Mouse (Mus musculus): ENCODE results near the gene Aaas. TPM values are rescaled to one million over a fixed set of nuclear protein-coding genes. Genes with fewer than 3 reads are reported as not detected.
A peak's percentile ranks its signal among the peaks of the same experiment; 100 is the strongest.
"Not testable (repeated sequence)": the region's sequence is repeated elsewhere in the genome, so short reads cannot be mapped to it uniquely, and the experiment has no call there.

The Aaas gene
- polyA plus RNA-seq, 1 experiment from 2014 or later, result 18.0 TPM

- no peak overlapping the region for H3K27ac ChIP-seq
- H3K79me2 ChIP-seq (ENCODE audit: inconsistent target), result peaks cover 3% of the 10 kb centered on the region; the same call in 1 of the 2 replicates
- WGBS (ENCODE audit: missing documents), result 90% methylated on average over 3 of the region's 3 CpGs
- H3K36me3 ChIP-seq (ENCODE audit: inconsistent target), result peaks cover 18% of the 10 kb centered on the region; the same call in 1 of the 2 replicates
- H3K4me3 ChIP-seq (ENCODE audit: inconsistent target), result no peak overlapping the region
Measured at GRCm38 (mm10) chr15:102344490-102344889, 6.1 kb downstream of the Aaas start.

- WGBS (ENCODE audit: missing documents), result 12% methylated on average over 1 of the region's 1 CpGs
- no peak overlapping the region for H3K4me3 ChIP-seq (ENCODE audit: inconsistent target)
- no peaks in the 10 kb centered on the region for H3K79me2 ChIP-seq (ENCODE audit: inconsistent target)
- no peak overlapping the region for H3K27ac ChIP-seq
- H3K36me3 ChIP-seq (ENCODE audit: inconsistent target), result peaks cover 45% of the 10 kb centered on the region
Measured at GRCm38 (mm10) chr15:102341580-102341979, 9.0 kb downstream of the Aaas start.

GRCm38 (mm10) chr15:102339612-102340011 lies 11.0 kb downstream of the Aaas start:
- Histone ChIP-seq H3K4me3 (ENCODE audit: inconsistent target) (no peak overlapping the region), H3K36me3 (ENCODE audit: inconsistent target) (peaks cover 39% of the 10 kb centered on the region), H3K27ac (no peak overlapping the region), H3K79me2 (ENCODE audit: inconsistent target) (no peaks in the 10 kb centered on the region)
- WGBS (ENCODE audit: missing documents), result 88% methylated on average over 5 of the region's 5 CpGs

GRCm38 (mm10) chr15:102336946-102337345 lies 13.6 kb downstream of the Aaas start:
- no peak overlapping the region for H3K27ac ChIP-seq
- peaks cover 43% of the 10 kb centered on the region for H3K36me3 ChIP-seq (ENCODE audit: inconsistent target)
- WGBS (ENCODE audit: missing documents), result 96% methylated on average over 4 of the region's 4 CpGs
- peaks cover 22% of the 10 kb centered on the region for H3K79me2 ChIP-seq (ENCODE audit: inconsistent target)
- no peak overlapping the region for H3K4me3 ChIP-seq (ENCODE audit: inconsistent target)

GRCm38 (mm10) chr15:102335925-102336324 lies 14.6 kb downstream of the Aaas start:
- Histone ChIP-seq H3K79me2 (ENCODE audit: inconsistent target) (peaks cover 25% of the 10 kb centered on the region), H3K36me3 (ENCODE audit: inconsistent target) (peaks cover 43% of the 10 kb centered on the region)
- WGBS (ENCODE audit: missing documents), result 92% methylated on average over 5 of the region's 5 CpGs
- not testable (repeated sequence) for H3K27ac ChIP-seq; H3K4me3 ChIP-seq (ENCODE audit: inconsistent target)

GRCm38 (mm10) chr15:102335254-102335653 lies 15.3 kb downstream of the Aaas start:
- no peak overlapping the region for H3K27ac ChIP-seq
- no peak overlapping the region for H3K4me3 ChIP-seq (ENCODE audit: inconsistent target)
- peaks cover 25% of the 10 kb centered on the region for H3K79me2 ChIP-seq (ENCODE audit: inconsistent target)
- 90% methylated on average over 8 of the region's 8 CpGs for WGBS (ENCODE audit: missing documents)
- H3K36me3 ChIP-seq (ENCODE audit: inconsistent target), result peaks cover 44% of the 10 kb centered on the region

GRCm38 (mm10) chr15:102331610-102332015 lies 19.0 kb downstream of the Aaas start, which contains the start of gene Myg1:
Myg1 (plus strand) TSS chr15:102331709.
- WGBS (ENCODE audit: missing documents), result under 1% methylated on average over 30 of the region's 30 CpGs
- Histone ChIP-seq H3K36me3 (ENCODE audit: inconsistent target) (peaks cover 26% of the 10 kb centered on the region; the same call in 1 of the 2 replicates), H3K79me2 (ENCODE audit: inconsistent target) (peaks cover 40% of the 10 kb centered on the region)

GRCm38 (mm10) chr15:102326892-102327291 lies 23.7 kb downstream of the Aaas start:
- Histone ChIP-seq H3K27ac (peak overlapping the region; percentile 72; the same call in 1 of the 2 replicates), H3K79me2 (ENCODE audit: inconsistent target) (peaks cover 24% of the 10 kb centered on the region), H3K4me3 (ENCODE audit: inconsistent target) (peak overlapping the region; percentile 96), H3K36me3 (ENCODE audit: inconsistent target) (peaks cover 13% of the 10 kb centered on the region; the same call in 1 of the 2 replicates)
- 41% methylated on average over 7 of the region's 8 CpGs for WGBS (ENCODE audit: missing documents)

More at GRCm38 (mm10) chr15:102331610-102332015, 19.0 kb downstream of the Aaas start, which contains the start of gene Myg1:
- Histone ChIP-seq H3K27ac (peak within 1 kb of the TSS; percentile 58), H3K4me3 (ENCODE audit: inconsistent target) (peak within 1 kb of the TSS; percentile 84)

GRCm38 (mm10) chr15:102326022-102326576 lies 24.5 kb downstream of the Aaas start, which contains the start of gene Pfdn5:
Pfdn5 (plus strand) TSS chr15:102326116.
- H3K4me3 ChIP-seq (ENCODE audit: inconsistent target), result peak within 1 kb of the TSS; percentile 96
- H3K27ac ChIP-seq, result peak within 1 kb of the TSS; percentile 72
- peaks cover 21% of the 10 kb centered on the region for H3K79me2 ChIP-seq (ENCODE audit: inconsistent target)
- peaks cover 13% of the 10 kb centered on the region; the same call in 1 of the 2 replicates for H3K36me3 ChIP-seq (ENCODE audit: inconsistent target)
- WGBS (ENCODE audit: missing documents), result under 1% methylated on average over 30 of the region's 40 CpGs

GRCm38 (mm10) chr15:102324654-102325473 lies 25.7 kb downstream of the Aaas start:
- no peak overlapping the region for H3K4me3 ChIP-seq (ENCODE audit: inconsistent target)
- 83% methylated on average over 12 of the region's 12 CpGs for WGBS (ENCODE audit: missing documents)
- H3K27ac ChIP-seq, result no peak overlapping the region
- peaks cover 21% of the 10 kb centered on the region for H3K79me2 ChIP-seq (ENCODE audit: inconsistent target)
- H3K36me3 ChIP-seq (ENCODE audit: inconsistent target), result peaks cover 8% of the 10 kb centered on the region; the same call in 1 of the 2 replicates

- Histone ChIP-seq H3K79me2 (ENCODE audit: inconsistent target) (no peaks in the 10 kb centered on the region), H3K27ac (peak overlapping the region; percentile 35), H3K4me3 (ENCODE audit: inconsistent target) (no peak overlapping the region), H3K36me3 (ENCODE audit: inconsistent target) (no peaks in the 10 kb centered on the region)
- 86% methylated on average over 6 of the region's 6 CpGs for WGBS (ENCODE audit: missing documents)
Measured at GRCm38 (mm10) chr15:102316263-102316662, 34.3 kb downstream of the Aaas start.

- H3K4me3 ChIP-seq (ENCODE audit: inconsistent target), result no peak overlapping the region
- no peaks in the 10 kb centered on the region for H3K36me3 ChIP-seq (ENCODE audit: inconsistent target)
- peak overlapping the region; percentile 35 for H3K27ac ChIP-seq
- 80% methylated on average over 8 of the region's 8 CpGs for WGBS (ENCODE audit: missing documents)
- H3K79me2 ChIP-seq (ENCODE audit: inconsistent target), result no peaks in the 10 kb centered on the region
Measured at GRCm38 (mm10) chr15:102315292-102315691, 35.3 kb downstream of the Aaas start.

- Histone ChIP-seq H3K79me2 (ENCODE audit: inconsistent target) (no peaks in the 10 kb centered on the region), H3K4me3 (ENCODE audit: inconsistent target) (no peak overlapping the region), H3K27ac (peak overlapping the region; percentile 33), H3K36me3 (ENCODE audit: inconsistent target) (no peaks in the 10 kb centered on the region)
Measured at GRCm38 (mm10) chr15:102311489-102311888, 39.1 kb downstream of the Aaas start.

- H3K27ac ChIP-seq, result no peak overlapping the region
- H3K4me3 ChIP-seq (ENCODE audit: inconsistent target), result no peak overlapping the region
- H3K36me3 ChIP-seq (ENCODE audit: inconsistent target), result no peaks in the 10 kb centered on the region
- H3K79me2 ChIP-seq (ENCODE audit: inconsistent target), result no peaks in the 10 kb centered on the region
- 98% methylated on average over 10 of the region's 10 CpGs for WGBS (ENCODE audit: missing documents)
Measured at GRCm38 (mm10) chr15:102310074-102310845, 40.3 kb downstream of the Aaas start.
